Mouse (Mus musculus) adrenal gland, postnatal 4 days (tissue): ENCODE data around the gene Gm17651. TPM values are rescaled to one million over a fixed set of nuclear protein-coding genes. Genes with fewer than 3 reads are reported as not detected.

Experiments
- DNase-seq, 2 experiments: peaks; one replicate each; pipeline ENCODE4 v3.0.0; 2021 to 2022; ENCODE audit warnings: low spot score in 2 of 2, mixed read lengths in 2 of 2
- total RNA-seq, 2 experiments: library from RNA; stranded (reverse); gene quantifications; 2 replicates each; pipeline ENCODE4 v1.2.3; 2021

The Gm17651 gene
- total RNA-seq, 2 experiments from 2014 or later = not detected

- DNase-seq = peak; percentile 54 to 57
These were observed 6.3 kb upstream of the Gm17651 start for GRCm38 (mm10) chr3:97680631-97681320.

GRCm38 (mm10) chr3:97678416-97678815, 3.9 kb upstream of the Gm17651 start:
- DNase-seq = no peak

- no peak for DNase-seq
These were observed 1.6 kb upstream of the Gm17651 start for GRCm38 (mm10) chr3:97676126-97676525.

- DNase-seq = no peak
These were observed 7.3 kb downstream of the Gm17651 start for GRCm38 (mm10) chr3:97667093-97667675.

DNA sequence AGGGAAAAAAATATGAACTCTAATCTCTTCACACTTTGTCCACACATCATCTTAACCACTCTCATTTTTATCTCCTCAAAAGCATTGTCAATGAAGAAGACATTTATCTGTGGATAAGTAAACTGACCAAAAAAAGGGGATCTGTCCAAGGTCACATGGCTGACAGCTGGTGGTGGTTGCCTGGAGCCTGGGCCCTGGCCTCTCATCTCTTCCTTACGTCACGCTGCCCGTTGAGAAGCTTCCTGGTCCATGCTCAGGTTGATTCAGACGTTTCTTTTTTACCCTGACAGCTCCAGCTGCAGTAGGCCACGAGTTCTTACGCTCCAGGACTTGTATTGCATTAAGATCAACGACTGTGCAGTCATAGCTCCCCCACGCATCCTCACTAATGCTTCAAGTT, 8.3 kb downstream of the Gm17651 start:
- no peak for DNase-seq

DNA sequence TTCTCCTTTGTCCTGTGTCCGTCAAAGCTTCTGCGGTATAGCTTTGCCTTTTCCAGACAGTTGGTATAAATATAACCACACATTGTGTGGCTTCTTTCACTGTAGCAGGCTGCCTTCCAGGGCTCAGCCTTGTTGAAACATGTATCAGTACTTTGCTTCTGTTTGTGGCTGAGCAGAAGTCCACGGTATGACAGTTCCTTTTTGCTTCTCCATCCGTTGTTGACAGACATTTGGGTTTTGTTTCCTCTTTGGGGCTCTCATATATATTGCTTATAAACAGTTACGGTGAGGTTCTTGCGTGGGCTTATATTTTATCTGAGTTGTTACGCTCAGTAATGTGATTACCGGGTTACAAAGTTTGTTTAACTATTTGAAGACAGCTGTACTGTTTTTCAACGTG, 9.0 kb downstream of the Gm17651 start:
- DNase-seq = no peak

GRCm38 (mm10) chr3:97661206-97661605, 13.3 kb downstream of the Gm17651 start:
- DNase-seq = no peak

DNA sequence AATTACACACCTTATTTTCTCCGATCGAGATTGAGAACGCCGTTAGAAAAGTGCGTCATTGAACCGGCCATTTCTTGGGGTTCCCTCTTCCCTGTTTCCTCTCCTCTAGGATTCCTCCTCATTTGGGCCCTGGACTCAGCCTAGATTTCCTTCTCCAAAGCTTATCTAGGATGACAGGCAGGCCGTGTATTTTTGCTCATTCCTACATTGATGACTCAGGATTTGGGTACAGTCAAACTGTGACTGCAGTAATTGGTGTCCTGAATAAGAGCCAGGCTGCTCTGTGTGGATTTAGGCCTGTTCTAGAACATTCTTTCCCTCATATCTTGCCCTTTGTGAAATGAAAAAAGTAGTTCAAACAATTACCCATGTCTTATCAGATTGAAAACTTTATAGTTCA, 14.7 kb downstream of the Gm17651 start:
- no peak for DNase-seq

DNA sequence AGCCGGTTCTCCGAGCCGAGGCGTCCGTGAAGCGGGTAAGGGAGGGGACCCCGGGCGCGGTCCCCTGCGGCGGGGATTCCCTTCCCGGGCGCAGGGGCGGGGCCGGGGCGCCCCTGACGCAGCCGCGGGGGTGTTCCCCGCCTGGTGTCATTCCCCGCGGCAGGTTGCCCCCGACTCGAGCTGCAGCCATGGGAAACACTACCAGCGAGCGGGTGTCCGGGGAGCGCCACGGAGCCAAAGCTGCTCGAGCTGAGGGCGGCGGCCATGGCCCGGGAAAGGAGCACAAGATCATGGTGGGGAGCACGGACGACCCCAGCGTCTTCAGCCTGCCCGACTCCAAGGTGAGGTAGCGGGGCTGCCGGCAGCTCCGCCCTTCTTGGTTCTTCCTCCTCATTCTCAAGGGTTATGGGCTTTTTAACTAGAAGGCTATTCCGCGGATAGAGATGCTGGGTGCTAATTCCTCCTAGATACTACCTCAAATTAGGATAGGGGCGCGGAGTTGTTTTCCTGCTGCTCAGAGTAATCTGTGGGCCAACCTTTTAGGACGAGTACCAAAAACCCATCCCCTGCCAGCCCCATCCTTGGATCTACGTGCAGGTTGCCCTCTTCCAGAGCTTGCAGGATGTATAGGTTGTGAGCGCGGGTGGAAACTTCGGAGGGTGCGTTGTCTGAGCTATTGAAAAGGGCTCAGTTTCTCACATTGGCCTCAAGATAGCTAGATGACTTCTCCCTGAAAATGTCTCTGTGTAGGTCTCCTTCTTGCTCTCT, 15.9 kb downstream of the Gm17651 start:
- no peak for DNase-seq

- peak; percentile 98 to 100 for DNase-seq
These were observed 16.7 kb downstream of the Gm17651 start, which contains the start of gene Prkab2 for GRCm38 (mm10) chr3:97657655-97658411. TSS of gene Prkab2 (plus strand) at chr3:97658193.

DNA sequence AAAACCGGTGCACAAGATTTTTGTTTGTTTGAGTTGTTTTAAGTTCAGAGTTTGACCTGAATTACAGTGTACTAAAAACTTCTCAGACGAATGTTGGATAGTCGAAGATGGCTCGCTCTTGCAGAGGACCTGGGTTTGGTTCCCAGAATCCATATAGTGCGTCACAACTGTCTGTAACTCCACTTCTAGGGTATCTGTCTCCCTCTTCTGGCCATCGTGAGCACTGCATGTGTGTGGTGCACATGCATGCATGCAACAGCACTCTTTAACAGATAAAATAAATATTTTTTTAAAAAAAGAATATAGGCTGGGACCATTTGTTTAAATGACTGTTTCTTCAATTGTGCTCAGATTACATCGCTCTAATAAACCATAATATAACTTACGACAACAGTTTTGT, 19.6 kb downstream of the Gm17651 start:
- no peak for DNase-seq

- no peak for DNase-seq
These were observed 20.7 kb downstream of the Gm17651 start for GRCm38 (mm10) chr3:97653781-97654180.

DNA sequence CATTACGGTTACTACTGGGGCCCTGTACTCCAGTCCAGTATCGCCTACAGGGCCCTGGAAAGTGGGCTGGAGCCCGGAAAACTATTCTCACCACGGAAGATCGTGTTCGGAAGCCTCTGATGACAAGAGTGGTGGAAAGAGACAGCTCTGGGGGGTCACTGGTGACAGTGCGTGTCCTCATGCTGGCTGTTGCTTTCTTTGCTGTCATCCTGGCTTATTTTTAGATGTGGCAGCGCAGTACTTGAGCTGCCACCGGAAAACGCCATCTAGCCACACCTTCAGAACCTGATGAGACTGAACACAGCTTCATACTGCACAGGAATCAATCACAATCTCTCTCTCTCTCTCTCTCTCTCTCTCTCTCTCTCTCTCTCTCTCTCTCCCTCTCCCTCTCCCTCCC, 22.9 kb downstream of the Gm17651 start:
- DNase-seq = no peak

DNA sequence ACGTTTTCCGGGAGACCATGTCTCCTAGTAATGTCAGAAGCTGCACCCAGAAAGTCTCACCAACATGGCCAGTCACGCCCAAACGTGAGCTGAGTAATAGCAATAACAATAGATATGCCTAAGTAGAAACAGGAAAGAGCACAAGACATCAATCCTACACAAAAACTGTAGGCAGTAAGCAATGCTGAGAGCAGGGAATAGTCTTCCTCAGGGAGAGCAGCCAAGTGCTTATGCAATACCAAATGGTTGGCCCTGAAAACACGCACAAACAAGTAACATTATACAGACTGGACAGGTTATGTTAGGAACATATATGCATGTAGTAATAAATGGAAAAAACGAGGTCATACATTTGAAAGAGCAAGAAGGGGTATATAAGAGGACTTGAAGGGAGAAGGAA, 25.0 kb downstream of the Gm17651 start:
- no peak for DNase-seq

- no peak for DNase-seq
These were observed 25.5 kb downstream of the Gm17651 start for GRCm38 (mm10) chr3:97649022-97649421.

DNA sequence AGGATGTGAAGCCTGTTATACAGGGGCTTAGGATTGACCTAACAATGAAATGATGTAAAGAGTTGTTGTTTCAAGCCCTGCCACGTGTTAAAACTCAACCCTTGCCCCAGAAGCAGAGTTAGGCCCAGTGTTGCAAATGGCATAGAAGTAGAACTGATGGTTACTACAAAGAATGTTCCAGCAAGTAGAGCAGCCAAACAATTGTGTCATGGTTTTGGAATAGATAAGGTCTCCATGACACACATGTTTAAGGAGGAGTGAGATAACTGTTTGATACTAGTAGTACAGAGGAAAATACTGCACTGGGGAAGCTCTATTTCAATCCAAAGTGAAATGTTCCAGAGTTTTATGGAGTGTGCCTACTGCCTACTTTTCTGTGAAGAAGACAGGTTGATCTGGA, 26.0 kb downstream of the Gm17651 start:
- no peak for DNase-seq

GRCm38 (mm10) chr3:97642001-97642400, 32.5 kb downstream of the Gm17651 start:
- DNase-seq = no peak

DNA sequence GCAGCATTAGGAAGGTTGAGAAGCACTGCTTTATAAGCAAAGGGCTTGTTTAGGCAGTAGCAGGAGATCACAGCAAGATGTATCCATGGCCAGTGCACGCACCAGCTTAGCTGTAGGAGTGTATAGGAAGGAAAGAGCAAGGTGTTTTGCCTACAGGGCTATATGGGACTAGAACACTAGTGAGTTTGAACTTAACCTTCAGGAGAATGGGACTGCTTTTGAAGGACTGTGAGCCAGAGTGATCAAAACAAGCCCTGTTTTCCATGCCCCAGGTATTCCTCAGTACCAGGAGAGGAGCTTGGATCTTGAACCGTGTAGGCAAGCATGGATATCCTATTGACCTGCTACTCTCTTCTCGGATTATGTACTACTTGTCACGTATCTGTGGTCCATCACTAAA, 33.1 kb downstream of the Gm17651 start:
- no peak for DNase-seq

DNA sequence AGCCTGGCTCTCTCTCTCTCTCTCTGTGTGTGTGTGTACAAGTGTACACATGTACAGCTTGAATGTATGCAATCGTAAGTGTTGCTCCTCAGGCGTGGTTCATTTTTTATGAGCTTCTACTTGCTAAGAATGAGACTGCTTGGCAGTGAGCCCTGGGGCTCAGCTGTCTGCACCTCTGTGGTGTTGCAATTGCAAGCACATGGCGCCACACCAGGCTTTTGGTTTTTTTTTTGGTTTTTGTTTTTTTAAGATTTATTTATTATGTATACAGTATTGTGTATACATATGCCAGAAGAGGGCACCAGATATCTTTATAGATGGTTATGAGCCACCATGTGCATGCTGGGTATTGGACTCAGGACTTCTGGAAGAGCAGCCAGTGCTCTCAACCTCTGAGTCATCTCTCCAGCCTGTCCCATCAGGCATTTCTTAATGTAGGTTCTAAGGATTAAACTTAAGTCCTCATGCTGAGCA, 40.2 kb downstream of the Gm17651 start:
- no peak for DNase-seq

- DNase-seq = no peak
These were observed 41.0 kb downstream of the Gm17651 start for GRCm38 (mm10) chr3:97633456-97633855.

DNA sequence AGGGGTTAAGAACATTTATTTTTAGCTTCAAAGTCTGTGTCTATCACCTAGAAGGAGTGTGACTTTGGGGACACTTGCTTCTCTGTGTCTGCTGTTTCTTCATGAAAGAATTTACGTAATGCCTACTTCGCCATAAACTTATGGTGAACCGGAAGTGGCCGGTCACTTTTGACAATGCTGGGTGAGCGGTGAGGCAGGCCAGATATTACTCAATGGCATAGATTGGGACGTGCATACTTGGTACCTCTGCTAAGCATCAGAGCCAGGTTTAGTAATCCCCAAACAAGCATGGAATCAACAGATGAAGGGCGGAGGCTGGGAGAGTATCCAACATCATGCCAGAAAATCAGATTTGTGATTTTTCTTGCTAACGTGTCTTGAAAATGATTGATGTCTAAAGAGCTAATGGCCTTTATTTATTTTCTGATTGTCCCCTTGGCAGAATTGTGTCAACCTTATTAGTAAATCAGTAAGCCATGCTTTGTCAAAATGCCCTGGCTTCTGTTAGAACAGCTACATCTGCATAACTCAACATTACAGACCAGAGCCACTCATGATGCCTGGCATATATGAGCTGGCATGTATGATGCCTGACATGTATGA, 43.1 kb downstream of the Gm17651 start:
- no peak for DNase-seq
